Mouse (Mus musculus) heart, adult 18-20 months (tissue): ENCODE results near the gene Sirt3. TPM values are rescaled to one million over a fixed set of nuclear protein-coding genes. Genes with fewer than 3 reads are reported as not detected.
"Not testable (repeated sequence)": the region's sequence is repeated elsewhere in the genome, so short reads cannot be mapped to it uniquely, and the experiment has no call there.

Experiments used
- DNase-seq, 2 experiments: peaks; one replicate each; pipeline ENCODE4 v3.0.0; 2021 to 2022; ENCODE audit warnings: mixed read lengths in 1 of 2
- total RNA-seq, 2 experiments: library from RNA; stranded (reverse); gene quantifications; 2 replicates each; pipeline ENCODE4 v1.2.3; 2021

The Sirt3 gene
- total RNA-seq, 2 experiments from 2014 or later, result 61.9 to 69.3 TPM

- DNase-seq, result no peak
Observed at GRCm38 (mm10) chr7:140897863-140898262, 15.8 kb upstream of the Sirt3 start.

- no peak for DNase-seq
Observed at GRCm38 (mm10) chr7:140894611-140895010, 12.5 kb upstream of the Sirt3 start.

GRCm38 (mm10) chr7:140894031-140894430, 11.9 kb upstream of the Sirt3 start:
- no peak for DNase-seq

- not testable (repeated sequence) for DNase-seq
Observed at GRCm38 (mm10) chr7:140890636-140891035, 8.5 kb upstream of the Sirt3 start.

- no peak for DNase-seq
Observed at GRCm38 (mm10) chr7:140882469-140882803, 327 bp upstream of the Sirt3 start.

GRCm38 (mm10) chr7:140880865-140881515, 1.1 kb downstream of the Sirt3 start:
- DNase-seq, result no peak

- no peak for DNase-seq
Observed at GRCm38 (mm10) chr7:140880419-140880818, 1.7 kb downstream of the Sirt3 start.

- no peak for DNase-seq
Observed at GRCm38 (mm10) chr7:140879355-140879754, 2.8 kb downstream of the Sirt3 start.

- no peak for DNase-seq
Observed at GRCm38 (mm10) chr7:140877364-140877763, 4.7 kb downstream of the Sirt3 start.

- DNase-seq, result no peak
Observed at GRCm38 (mm10) chr7:140874224-140874623, 7.9 kb downstream of the Sirt3 start.

- no peak for DNase-seq
Observed at GRCm38 (mm10) chr7:140864761-140865160, 17.3 kb downstream of the Sirt3 start.

- no peak for DNase-seq
Observed at GRCm38 (mm10) chr7:140860728-140861127, 21.4 kb downstream of the Sirt3 start.

GRCm38 (mm10) chr7:140859997-140860396, 22.1 kb downstream of the Sirt3 start:
- DNase-seq, result no peak

- no peak for DNase-seq
Observed at GRCm38 (mm10) chr7:140858746-140859145, 23.4 kb downstream of the Sirt3 start.

GRCm38 (mm10) chr7:140857550-140858505, 24.3 kb downstream of the Sirt3 start, which contains the start of gene Bet1l:
Gene Bet1l (minus strand): TSS chr7:140857577.
- DNase-seq, result peak in 1 of 2 experiments; percentile 34

GRCm38 (mm10) chr7:140856785-140857549, 25.1 kb downstream of the Sirt3 start, which contains the start of gene Ric8a:
Gene Ric8a (plus strand): TSS chr7:140856957.
- peak; percentile 95 to 96 for DNase-seq

- DNase-seq, result peak; percentile 89 to 95
Observed at GRCm38 (mm10) chr7:140855860-140856784, 26.0 kb downstream of the Sirt3 start, which contains the start of gene Gm45785. Gene Gm45785 (minus strand): TSS chr7:140856331.

- DNase-seq, result no peak
Observed at GRCm38 (mm10) chr7:140855181-140855580, 26.9 kb downstream of the Sirt3 start.

- DNase-seq, result no peak
Observed at GRCm38 (mm10) chr7:140854483-140854882, 27.6 kb downstream of the Sirt3 start.

GRCm38 (mm10) chr7:140853386-140853785, 28.7 kb downstream of the Sirt3 start:
- DNase-seq, result no peak

- no peak for DNase-seq
Observed at GRCm38 (mm10) chr7:140851916-140852315, 30.2 kb downstream of the Sirt3 start.
